ENCODE assay signal across 15 mouse cellular contexts in genomic region chr4:7596116-7596515, GRCm38 (mm10).
A peak's percentile ranks its signal among the peaks of the same experiment; 100 is the strongest.
DNase-seq lines count a peak whose midpoint lies in the region; ATAC-seq and TF ChIP-seq lines count a peak whose summit lies in the region.
"Had no signal": no experiment of that assay in that cellular context is flagged by ENCODE, and none has a peak within 500 bp of the region (broad histone marks: within the 10 kb centered on the region; RNA-seq: fewer than 3 reads in every experiment).

No protein-coding gene starts in this region.

- 28% methylated on average over 4 of the region's 4 CpGs for whole genome bisulfite sequencing in liver, embryonic 12.5 days (ENCODE audit: insufficient replicate concordance)

- ATAC-seq in megakaryocyte-erythroid progenitor cell, adult 5-6 weeks (replicated peaks; ENCODE audit: low FRiP score, low TSS enrichment, poor library complexity, severe bottlenecking): no peak
- no peak for ATAC-seq in liver, embryonic 12.5 days
- ATAC-seq: forebrain, embryonic 15.5 days; Patski had no signal

- H3K4me1 ChIP-seq in liver, embryonic 12.5 days: no peaks in the 10 kb centered on the region
- H3K4me1 ChIP-seq: embryonic facial prominence, embryonic 13.5 days; forebrain, embryonic 15.5 days; hindbrain, embryonic 15.5 days; limb, embryonic 13.5 days had no signal

- DNase-seq in layer of hippocampus, adult 2 months (ENCODE audit: low spot score in 2 of 2): peak in 1 of 2 experiments; percentile 32
- DNase-seq in layer of hippocampus, postnatal 25 days (ENCODE audit: extremely low spot score in 1 of 2, low spot score in 1 of 2): no peak
- DNase-seq in 416B (ENCODE audit: low read depth): peak; percentile 20
- peak; percentile 75 to 76 for DNase-seq in frontal cortex, adult 2 months (ENCODE audit: extremely low spot score in 1 of 2, low spot score in 1 of 2)
- DNase-seq: cerebellum, postnatal 10 days; kidney, postnatal 14 days; lung, adult 18-20 months had no signal

- peak overlapping the region; percentile 56; the same call in 1 of the 2 replicates for H3K27ac ChIP-seq in layer of hippocampus, adult 2 months
- H3K27ac ChIP-seq in liver, embryonic 12.5 days: no peak overlapping the region
- H3K27ac ChIP-seq: embryonic facial prominence, embryonic 13.5 days; forebrain, embryonic 15.5 days; hindbrain, embryonic 15.5 days; limb, embryonic 13.5 days had no signal

- H3K79me2 ChIP-seq in myocyte (ENCODE audit: control insufficient read depth, insufficient read depth): no peaks in the 10 kb centered on the region

- TF ChIP-seq POLR2A in myocyte (IDR thresholded peaks at IDR 0.05; ENCODE audit: insufficient read length, low read depth): no peak

- H3K9me3 ChIP-seq in liver, embryonic 12.5 days (replicated peaks): no peaks in the 10 kb centered on the region
- H3K9me3 ChIP-seq: embryonic facial prominence, embryonic 13.5 days; forebrain, embryonic 15.5 days; hindbrain, embryonic 15.5 days; limb, embryonic 13.5 days had no signal

- no peak overlapping the region for H3K4me3 ChIP-seq in layer of hippocampus, adult 2 months
- no peak overlapping the region for H3K4me3 ChIP-seq in myocyte
- no peak overlapping the region for H3K4me3 ChIP-seq in liver, embryonic 12.5 days
- H3K4me3 ChIP-seq: embryonic facial prominence, embryonic 13.5 days; forebrain, embryonic 15.5 days; hindbrain, embryonic 15.5 days; limb, embryonic 13.5 days had no signal

- peak overlapping the region; percentile 6 for H3K4me2 ChIP-seq in myocyte (ENCODE audit: low read depth)
- H3K4me2 ChIP-seq in liver, embryonic 12.5 days: no peak overlapping the region
- H3K4me2 ChIP-seq: embryonic facial prominence, embryonic 13.5 days; forebrain, embryonic 15.5 days; hindbrain, embryonic 15.5 days; limb, embryonic 13.5 days had no signal

- no peaks in the 10 kb centered on the region for H3K27me3 ChIP-seq in myocyte (ENCODE audit: control insufficient read depth, insufficient read depth, insufficient read length)
- no peaks in the 10 kb centered on the region for H3K27me3 ChIP-seq in liver, embryonic 12.5 days (replicated peaks)
- H3K27me3 ChIP-seq: embryonic facial prominence, embryonic 13.5 days; forebrain, embryonic 15.5 days; hindbrain, embryonic 15.5 days; limb, embryonic 13.5 days; Patski had no signal

- no peak overlapping the region for H3K9ac ChIP-seq in liver, embryonic 12.5 days
- H3K9ac ChIP-seq: embryonic facial prominence, embryonic 13.5 days; forebrain, embryonic 15.5 days; hindbrain, embryonic 15.5 days; limb, embryonic 13.5 days had no signal

- TF ChIP-seq CTCF in layer of hippocampus, adult 2 months (conservative IDR thresholded peaks at IDR 0.05): no peak

- no peak overlapping the region for H3ac ChIP-seq in myocyte (ENCODE audit: control insufficient read depth, insufficient read length)

- no peaks in the 10 kb centered on the region for H3K36me3 ChIP-seq in myocyte (ENCODE audit: control insufficient read depth, insufficient read depth)
- no peaks in the 10 kb centered on the region for H3K36me3 ChIP-seq in liver, embryonic 12.5 days
- H3K36me3 ChIP-seq: embryonic facial prominence, embryonic 13.5 days; forebrain, embryonic 15.5 days; hindbrain, embryonic 15.5 days; limb, embryonic 13.5 days had no signal

TF ChIP-seq in myocyte, 11 proteins besides CTCF, POLR2A, EP300 and RAD21:
- no peak for TF ChIP-seq E2F4 (IDR thresholded peaks at IDR 0.05; ENCODE audit: insufficient read depth)

Comparison
In these comparisons a context has a peak if more than half of its experiments do, and no peak if none do; other contexts are left out.
1. DNase-seq: peak in 416B (single experiment) and frontal cortex, adult 2 months (2 of 2); none in layer of hippocampus, postnatal 25 days (0 of 2).